Mouse (Mus musculus) liver, embryonic 15.5 days (tissue): ENCODE results near the gene Nrsn1. TPM values are rescaled to one million over a fixed set of nuclear protein-coding genes. Genes with fewer than 3 reads are reported as not detected.
A peak's percentile ranks its signal among the peaks of the same experiment; 100 is the strongest.
"Not testable (repeated sequence)": the region's sequence is repeated elsewhere in the genome, so short reads cannot be mapped to it uniquely, and the experiment has no call there.

Experiments
- ATAC-seq: fragments of 200-750 bp; cut with Nextera tagmentation; 2 replicates; pipeline ENCODE4 v1.8.0; 2017; ENCODE audit warnings: moderate number of reproducible peaks, mild to moderate bottlenecking, moderate library complexity; ENCODE audit not compliant: insufficient read depth
- H3K27ac ChIP-seq: fragments of 300-500 bp; sonication (generic); replicated peaks from 2 replicates; pipeline ENCODE4 v1.5.1; 2015; ENCODE audit warnings: mild to moderate bottlenecking, inconsistent platforms
- H3K27me3 ChIP-seq: fragments of 300-500 bp; sonication (generic); 2 replicates; pipeline ENCODE4 v1.6.1; 2015; ENCODE audit warnings: mild to moderate bottlenecking, inconsistent platforms
- H3K36me3 ChIP-seq: fragments of 300-500 bp; sonication (generic); replicated peaks from 2 replicates; pipeline ENCODE4 v1.6.1; 2015; ENCODE audit warnings: moderate library complexity, mild to moderate bottlenecking, inconsistent platforms
- H3K4me1 ChIP-seq: fragments of 300-500 bp; sonication (generic); replicated peaks from 2 replicates; pipeline ENCODE4 v1.6.1; 2015; ENCODE audit warnings: inconsistent platforms
- H3K4me2 ChIP-seq: fragments of 300-500 bp; sonication (generic); 2 replicates; pipeline ENCODE4 v1.6.1; 2015; ENCODE audit warnings: moderate library complexity, mild to moderate bottlenecking, inconsistent platforms
- H3K4me3 ChIP-seq: fragments of 300-500 bp; sonication (generic); replicated peaks from 2 replicates; pipeline ENCODE4 v1.5.1; 2015; ENCODE audit warnings: mild to moderate bottlenecking, inconsistent platforms
- H3K9ac ChIP-seq: fragments of 300-500 bp; sonication (generic); 2 replicates; pipeline ENCODE4 v1.6.1; 2015; ENCODE audit warnings: moderate library complexity, mild to moderate bottlenecking, inconsistent platforms
- H3K9me3 ChIP-seq: fragments of 300-500 bp; sonication (generic); replicated peaks from 2 replicates; pipeline ENCODE4 v1.6.1; 2016; ENCODE audit warnings: inconsistent platforms
- WGBS: fragments of 180-500 bp; shearing (Covaris S2); methylation state at CpG from one replicate; pipeline ENCODE4 v1.1.7; 2015; ENCODE audit warnings: mixed read lengths; ENCODE audit not compliant: insufficient replicate concordance; 5-methylcytosine and 5-hydroxymethylcytosine counted together
- polyA plus RNA-seq: library from polyadenylated mRNA; unstranded; fragments of >200 nt; fragmentation: Nextera tagmentation; extraction: Ambion mirVana; gene quantifications from 2 replicates; pipeline ENCODE4 v1.2.1, GENCODE M21; 2015

Gene Nrsn1
- 0.13 TPM in 1 of 2 replicates, not detected in the other for polyA plus RNA-seq

DNA sequence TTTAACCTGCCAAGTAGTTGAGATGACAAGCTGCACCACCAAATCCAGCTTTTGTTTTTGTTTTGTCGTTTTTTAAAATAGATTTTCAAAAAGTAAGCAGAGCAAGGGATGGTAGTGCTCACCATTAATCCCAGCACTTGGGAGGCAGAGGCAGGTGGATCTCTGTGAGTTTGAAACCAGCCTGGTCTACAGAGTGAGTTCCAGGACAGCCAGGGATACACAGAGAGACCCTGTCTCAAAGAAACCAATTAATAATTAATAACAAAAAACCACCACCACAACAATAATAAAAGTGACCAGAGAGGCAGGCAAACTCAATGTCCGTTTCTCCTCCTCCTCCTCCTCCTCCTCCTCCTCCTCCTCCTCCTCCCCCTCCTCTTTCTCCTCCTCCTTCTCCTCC is at the start of gene Nrsn1:
Nrsn1 (minus strand) TSS at position 101 of the 400 bp plus-strand sequence.
- not testable (repeated sequence) for H3K9me3 ChIP-seq, H3K4me3 ChIP-seq, H3K27me3 ChIP-seq, H3K27ac ChIP-seq, ATAC-seq, H3K4me1 ChIP-seq, H3K36me3 ChIP-seq, H3K9ac ChIP-seq
- H3K4me2 ChIP-seq, result peak within 1 kb of the TSS; percentile 46
- 42% methylated on average over 2 of the region's 2 CpGs for WGBS

DNA sequence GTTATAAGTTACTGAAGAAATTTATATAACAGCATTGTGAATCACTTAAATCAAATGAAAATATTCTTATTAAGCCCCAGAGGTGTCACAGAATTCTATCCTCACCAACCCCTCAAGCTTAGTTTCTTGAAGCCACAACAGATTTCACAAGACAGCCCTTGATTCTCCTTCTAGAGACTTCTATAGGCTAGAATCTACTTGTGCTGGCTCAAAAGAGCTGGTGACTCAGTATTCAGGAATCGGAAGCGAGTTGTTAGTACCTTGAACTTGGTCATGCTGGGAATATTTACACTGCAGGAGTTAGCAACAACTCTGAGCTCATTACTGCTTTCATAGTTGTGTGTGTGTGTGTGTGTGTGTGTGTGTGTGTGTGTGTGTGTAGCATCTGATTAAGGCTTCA is 41.8 kb upstream of the Nrsn1 start:
- WGBS, result 57% methylated on average over 2 of the region's 2 CpGs
- H3K9ac ChIP-seq, result no peak overlapping the region

DNA sequence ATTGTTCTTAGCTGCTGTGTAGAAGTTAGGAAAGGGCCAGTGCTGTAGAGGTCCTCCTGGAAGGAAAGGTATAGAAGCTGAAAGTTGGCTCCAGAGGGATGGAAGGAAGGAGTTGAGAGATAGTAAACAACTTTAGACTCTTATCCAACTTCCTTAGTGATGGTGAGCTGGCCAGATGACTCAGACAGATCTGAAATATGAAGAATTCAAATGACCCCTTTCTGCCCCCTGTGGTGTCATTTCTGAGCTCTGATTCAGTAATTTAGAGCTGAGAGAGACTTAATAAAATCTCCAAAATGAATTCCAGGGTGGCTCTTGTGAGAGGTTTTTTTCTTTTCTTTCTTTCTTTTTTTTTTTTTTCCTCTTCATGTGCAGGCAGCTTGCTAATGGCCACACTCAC is 39.8 kb upstream of the Nrsn1 start:
- no peak for ATAC-seq
- H3K27ac ChIP-seq, result no peak overlapping the region

More for the DNA sequence above, 41.8 kb upstream of the Nrsn1 start:
- no peaks in the 10 kb centered on the region for H3K4me1 ChIP-seq
- H3K4me2 ChIP-seq, result no peak overlapping the region
- H3K36me3 ChIP-seq, result no peaks in the 10 kb centered on the region
- no peak overlapping the region for H3K4me3 ChIP-seq
- no peak overlapping the region for H3K27ac ChIP-seq
- no peak for ATAC-seq
- H3K27me3 ChIP-seq, result no peaks in the 10 kb centered on the region
- no peaks in the 10 kb centered on the region for H3K9me3 ChIP-seq

DNA sequence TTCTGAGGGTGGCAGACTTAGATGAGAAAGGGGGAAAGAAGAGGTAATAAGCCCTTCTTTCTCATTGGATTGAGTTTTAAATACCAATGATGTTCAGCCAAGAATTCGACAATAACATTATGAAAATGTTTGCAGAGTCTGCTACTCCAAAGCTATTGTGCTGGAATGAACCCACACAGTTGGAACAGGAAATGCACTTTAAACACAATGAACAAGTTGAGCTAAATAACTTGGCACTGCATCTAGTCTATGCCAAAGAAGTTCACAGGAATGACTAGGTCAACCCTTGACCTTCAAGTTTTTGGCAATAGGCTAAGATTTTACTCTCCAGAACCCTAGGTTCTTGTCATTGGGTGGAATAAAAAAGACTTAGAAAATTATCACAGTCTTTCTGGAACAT is 18.4 kb upstream of the Nrsn1 start:
- H3K4me3 ChIP-seq, result no peak overlapping the region
- H3K27me3 ChIP-seq, result no peaks in the 10 kb centered on the region
- no peak overlapping the region for H3K27ac ChIP-seq
- ATAC-seq, result no peak
- WGBS, result 41% methylated on average over 1 of the region's 1 CpGs
- no peak overlapping the region for H3K4me2 ChIP-seq
- H3K9me3 ChIP-seq, result no peaks in the 10 kb centered on the region
- no peak overlapping the region for H3K9ac ChIP-seq
- H3K4me1 ChIP-seq, result no peaks in the 10 kb centered on the region
- no peaks in the 10 kb centered on the region for H3K36me3 ChIP-seq

More for the DNA sequence above, 39.8 kb upstream of the Nrsn1 start:
- no peaks in the 10 kb centered on the region for H3K36me3 ChIP-seq
- H3K9ac ChIP-seq, result no peak overlapping the region
- no peaks in the 10 kb centered on the region for H3K27me3 ChIP-seq
- H3K4me3 ChIP-seq, result no peak overlapping the region
- no peaks in the 10 kb centered on the region for H3K9me3 ChIP-seq
- no peaks in the 10 kb centered on the region for H3K4me1 ChIP-seq
- H3K4me2 ChIP-seq, result no peak overlapping the region

DNA sequence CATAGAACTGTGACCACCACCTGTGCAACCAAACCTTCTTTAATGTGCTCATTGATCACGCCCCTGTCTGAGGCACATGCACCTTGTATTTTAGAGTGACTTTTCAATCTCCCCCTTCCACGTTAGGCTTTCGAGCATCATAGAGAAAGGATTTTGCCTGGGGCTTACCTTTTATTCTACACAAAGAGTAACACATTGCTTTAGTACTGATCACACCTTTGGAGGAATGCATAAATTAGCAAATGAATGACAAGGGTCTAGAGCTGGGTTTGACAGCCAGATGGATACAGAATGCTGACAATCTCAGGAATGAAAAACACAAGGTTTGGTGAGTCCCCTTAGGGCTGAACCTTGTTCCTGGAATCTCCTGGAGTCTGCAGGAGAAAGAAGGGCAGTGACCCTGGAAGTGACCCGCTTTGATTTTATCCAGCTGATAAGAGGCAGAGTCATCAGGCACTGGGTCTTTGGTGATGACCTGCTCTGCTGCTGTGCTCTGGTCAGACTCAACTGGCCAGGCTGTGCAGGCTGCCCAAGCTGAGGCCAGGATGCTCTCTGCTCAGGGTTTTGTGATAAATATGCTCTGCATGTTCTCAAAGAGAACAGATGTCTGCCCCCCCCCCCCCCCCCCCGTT is 4.7 kb upstream of the Nrsn1 start:
- WGBS, result 41% methylated on average over 5 of the region's 5 CpGs
- no peak for ATAC-seq
- no peak overlapping the region for H3K9ac ChIP-seq

DNA sequence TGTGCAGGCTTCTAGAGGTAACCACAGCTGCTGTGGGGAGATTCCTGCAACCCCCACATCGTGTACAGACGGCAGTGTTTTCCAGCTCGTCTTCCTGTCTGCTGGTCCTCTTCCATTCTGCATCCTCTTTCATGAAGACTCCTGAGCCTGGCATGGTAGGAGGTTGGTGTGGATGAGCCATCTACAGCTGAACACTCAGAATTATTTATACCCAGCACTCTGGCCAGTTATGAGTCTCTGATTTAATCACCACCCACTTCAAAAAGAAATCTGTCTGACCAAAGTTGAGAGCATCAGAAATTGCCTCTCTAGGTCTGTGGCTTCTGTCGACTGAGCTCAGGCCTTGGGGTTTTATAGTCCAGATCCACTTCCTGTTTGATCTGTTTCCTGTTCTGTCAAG is 1.9 kb upstream of the Nrsn1 start:
- Histone ChIP-seq H3K27me3 (peaks cover 6% of the 10 kb centered on the region; the same call in 1 of the 2 replicates), H3K4me3 (no peak overlapping the region), H3K27ac (no peak overlapping the region), H3K9me3 (no peaks in the 10 kb centered on the region), H3K4me1 (peaks cover 4% of the 10 kb centered on the region; the same call in 1 of the 2 replicates), H3K9ac (no peak overlapping the region), H3K4me2 (no peak overlapping the region), H3K36me3 (no peaks in the 10 kb centered on the region)
- WGBS, result 20% methylated on average over 4 of the region's 4 CpGs
- no peak for ATAC-seq

More for the DNA sequence above, 4.7 kb upstream of the Nrsn1 start:
- H3K9me3 ChIP-seq, result no peaks in the 10 kb centered on the region
- H3K4me2 ChIP-seq, result no peak overlapping the region
- no peaks in the 10 kb centered on the region for H3K4me1 ChIP-seq
- 0 out of 2 replicates have a peak, but pooled peaks cover 2% of the 10 kb centered on the region for H3K27me3 ChIP-seq
- no peak overlapping the region for H3K27ac ChIP-seq
- H3K4me3 ChIP-seq, result no peak overlapping the region
- no peaks in the 10 kb centered on the region for H3K36me3 ChIP-seq

DNA sequence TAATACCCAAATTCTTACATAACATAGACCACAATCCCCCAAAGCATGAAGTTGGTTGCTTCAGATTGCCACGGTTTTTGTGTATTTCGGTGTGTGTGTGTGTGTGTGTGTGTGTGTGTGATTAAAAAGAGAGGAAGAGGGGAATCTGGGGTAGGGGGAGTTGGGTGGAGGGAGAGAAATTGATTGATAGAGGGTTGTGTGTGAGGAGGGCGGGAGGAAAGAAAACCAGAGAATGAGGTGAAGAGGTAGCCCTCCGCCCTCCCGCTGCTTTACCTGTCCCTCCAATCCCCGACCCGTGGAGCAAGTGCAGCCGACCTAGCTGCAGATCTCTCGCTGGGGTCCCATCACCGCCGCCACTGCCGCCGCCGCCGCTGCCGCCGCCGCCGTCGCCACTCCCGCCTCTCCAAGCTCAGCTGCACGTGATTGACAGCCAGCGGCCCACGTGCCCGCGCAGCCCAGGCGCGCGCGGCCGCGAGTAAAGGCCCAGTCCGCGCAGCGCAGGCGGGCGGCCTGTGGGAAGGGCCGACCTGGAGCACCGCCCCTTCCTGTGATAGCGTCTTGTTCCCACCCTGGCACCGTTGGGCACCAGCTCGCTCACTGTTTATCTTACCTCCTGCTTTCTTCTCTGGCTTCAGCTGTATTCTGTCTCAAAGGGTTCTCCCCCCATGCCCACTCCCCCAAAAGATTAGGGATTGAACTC is 583 bp downstream of the Nrsn1 start:
- WGBS, result 2% methylated on average over 29 of the region's 42 CpGs
- peaks cover 4% of the 10 kb centered on the region; the same call in 1 of the 2 replicates for H3K4me1 ChIP-seq
- no peak overlapping the region for H3K27ac ChIP-seq
- H3K4me3 ChIP-seq, result no peak overlapping the region
- no peaks in the 10 kb centered on the region for H3K36me3 ChIP-seq
- peak overlapping the region; percentile 46 for H3K4me2 ChIP-seq
- peaks cover 6% of the 10 kb centered on the region; the same call in 1 of the 2 replicates for H3K27me3 ChIP-seq
- peak; percentile 62; the same call in 1 of the 2 replicates for ATAC-seq
- H3K9ac ChIP-seq, result no peak overlapping the region
- no peaks in the 10 kb centered on the region for H3K9me3 ChIP-seq

DNA sequence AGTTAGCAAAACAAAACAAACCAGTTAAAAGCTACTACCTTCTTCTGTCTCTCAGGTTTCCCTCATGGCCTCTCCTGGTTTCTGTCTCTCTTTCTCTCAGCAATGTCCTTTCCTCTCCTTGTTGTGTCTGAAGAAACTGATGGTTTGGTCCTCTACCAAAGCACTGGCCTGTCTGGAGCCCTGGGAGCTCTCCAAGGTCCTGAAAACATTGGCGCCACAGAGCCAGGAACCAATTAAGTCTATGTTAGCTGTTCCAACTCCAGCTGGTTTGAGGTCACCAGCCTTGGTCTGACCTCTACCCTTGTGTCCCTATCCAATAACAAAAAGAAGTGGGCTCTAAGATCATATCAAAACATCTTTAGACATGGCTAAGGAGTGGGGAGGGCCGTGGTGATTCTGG is 1.3 kb downstream of the Nrsn1 start:
- H3K4me3 ChIP-seq, result no peak overlapping the region
- H3K27ac ChIP-seq, result no peak overlapping the region
- no peak overlapping the region for H3K4me2 ChIP-seq
- H3K36me3 ChIP-seq, result no peaks in the 10 kb centered on the region
- no peaks in the 10 kb centered on the region for H3K9me3 ChIP-seq
- 13% methylated on average over 2 of the region's 2 CpGs for WGBS
- no peak for ATAC-seq
- H3K27me3 ChIP-seq, result peaks cover 6% of the 10 kb centered on the region; the same call in 1 of the 2 replicates
- peaks cover 4% of the 10 kb centered on the region; the same call in 1 of the 2 replicates for H3K4me1 ChIP-seq
- no peak overlapping the region for H3K9ac ChIP-seq

DNA sequence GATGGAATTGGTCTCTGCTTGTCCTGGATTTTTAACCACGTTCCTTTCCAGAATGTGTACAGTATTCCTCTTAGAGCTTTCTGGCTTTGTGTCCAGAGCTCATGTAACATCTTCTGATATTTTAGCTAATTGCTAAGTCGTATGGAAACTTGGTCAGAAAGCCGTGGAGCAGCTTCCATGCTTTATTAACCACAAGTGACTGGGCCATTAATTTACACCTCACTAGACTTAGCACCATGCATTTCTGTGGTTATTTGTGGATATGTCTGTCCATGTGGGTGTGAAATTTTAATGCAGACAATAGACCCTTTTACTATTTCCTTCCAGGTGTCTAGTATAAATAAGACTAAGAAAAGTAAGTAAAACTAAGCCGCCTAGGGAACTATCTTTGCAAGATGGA is 7.6 kb downstream of the Nrsn1 start:
- ATAC-seq, result no peak
- no peak overlapping the region for H3K27ac ChIP-seq
- no peak overlapping the region for H3K4me2 ChIP-seq
- H3K9ac ChIP-seq, result no peak overlapping the region
- H3K4me1 ChIP-seq, result no peaks in the 10 kb centered on the region
- no peaks in the 10 kb centered on the region for H3K27me3 ChIP-seq
- 59% methylated on average over 4 of the region's 4 CpGs for WGBS
- H3K36me3 ChIP-seq, result no peaks in the 10 kb centered on the region
- H3K9me3 ChIP-seq, result no peaks in the 10 kb centered on the region
- no peak overlapping the region for H3K4me3 ChIP-seq

DNA sequence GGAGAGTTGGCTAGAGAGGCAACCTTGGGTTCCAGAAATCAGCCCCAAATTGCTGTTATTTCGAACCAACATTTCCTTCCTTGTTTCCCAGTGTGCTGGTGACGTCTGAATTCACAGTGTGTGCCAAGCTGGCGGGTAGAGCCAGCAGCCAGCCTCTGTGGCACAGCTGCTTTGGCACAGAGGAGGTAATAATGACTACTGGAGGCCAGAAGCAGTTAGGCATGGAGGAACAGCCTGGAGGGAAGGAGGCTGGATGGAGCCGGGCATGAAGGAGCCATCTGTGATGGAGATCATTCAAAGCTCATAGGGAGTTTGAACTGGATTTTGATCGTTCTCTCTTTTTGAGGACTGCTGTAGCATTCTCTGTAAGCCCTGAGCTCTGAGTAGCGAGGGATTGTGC is 12.7 kb downstream of the Nrsn1 start:
- Histone ChIP-seq H3K27me3 (no peaks in the 10 kb centered on the region), H3K9ac (no peak overlapping the region), H3K4me1 (no peaks in the 10 kb centered on the region), H3K4me2 (no peak overlapping the region), H3K27ac (no peak overlapping the region), H3K36me3 (no peaks in the 10 kb centered on the region), H3K4me3 (no peak overlapping the region), H3K9me3 (no peaks in the 10 kb centered on the region)
- ATAC-seq, result no peak
- whole genome bisulfite sequencing, result 49% methylated on average over 6 of the region's 6 CpGs

DNA sequence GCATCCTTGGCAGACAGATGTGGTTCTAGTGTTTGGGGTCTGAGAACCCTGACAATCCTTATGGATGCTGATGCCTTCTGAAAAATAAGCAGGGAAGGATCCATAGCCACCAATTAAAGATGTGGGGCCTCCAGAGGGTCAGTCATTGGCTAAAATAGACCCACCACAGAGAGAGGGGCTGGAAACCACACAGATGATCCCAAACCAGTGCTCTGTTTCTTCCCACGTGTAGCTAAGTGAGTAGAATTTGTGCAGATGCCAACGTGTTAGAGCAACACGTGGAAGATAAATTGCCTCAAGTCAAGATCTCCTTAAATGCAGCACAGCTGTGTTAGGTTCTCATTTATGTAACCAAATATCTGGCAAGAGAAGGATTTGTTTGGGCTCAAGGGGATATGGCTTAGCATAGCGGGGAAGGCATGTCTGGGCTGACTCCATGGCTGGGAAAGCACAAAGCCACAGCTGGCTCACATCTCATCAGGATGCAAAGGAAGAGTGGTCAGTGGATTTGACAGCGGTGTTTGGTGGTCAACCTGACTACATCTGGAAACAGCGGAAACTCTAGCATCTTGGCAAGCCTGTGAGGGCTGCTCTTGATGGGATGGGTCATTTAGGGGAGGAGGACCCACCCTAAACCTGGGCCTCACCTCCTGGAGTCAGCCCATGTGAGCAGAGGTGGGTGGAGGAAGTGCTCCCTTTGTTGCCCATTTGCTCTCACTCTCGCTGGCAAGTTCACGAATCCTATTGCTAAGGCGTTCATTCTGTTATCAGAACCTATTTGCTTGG is 15.6 kb downstream of the Nrsn1 start:
- Histone ChIP-seq H3K36me3 (no peaks in the 10 kb centered on the region), H3K9ac (no peak overlapping the region), H3K4me2 (no peak overlapping the region), H3K9me3 (no peaks in the 10 kb centered on the region), H3K4me1 (no peaks in the 10 kb centered on the region), H3K27ac (no peak overlapping the region), H3K4me3 (no peak overlapping the region), H3K27me3 (no peaks in the 10 kb centered on the region)
- no peak for ATAC-seq
- 66% methylated on average over 9 of the region's 9 CpGs for WGBS
